Mouse (Mus musculus) cerebellum, adult (tissue): Measurements from ENCODE around the gene Rag1.
A peak's percentile ranks its signal among the peaks of the same experiment; 100 is the strongest.

ENCODE experiments used
- ATAC-seq: cut with Nextera tagmentation; 2 replicates; pipeline ENCODE4 v1.9.2; 2017; ENCODE audit warnings: mild to moderate bottlenecking, moderate library complexity, mixed read lengths; ENCODE audit not compliant: insufficient number of reproducible peaks, low FRiP score, low TSS enrichment

The Rag1 gene

DNA sequence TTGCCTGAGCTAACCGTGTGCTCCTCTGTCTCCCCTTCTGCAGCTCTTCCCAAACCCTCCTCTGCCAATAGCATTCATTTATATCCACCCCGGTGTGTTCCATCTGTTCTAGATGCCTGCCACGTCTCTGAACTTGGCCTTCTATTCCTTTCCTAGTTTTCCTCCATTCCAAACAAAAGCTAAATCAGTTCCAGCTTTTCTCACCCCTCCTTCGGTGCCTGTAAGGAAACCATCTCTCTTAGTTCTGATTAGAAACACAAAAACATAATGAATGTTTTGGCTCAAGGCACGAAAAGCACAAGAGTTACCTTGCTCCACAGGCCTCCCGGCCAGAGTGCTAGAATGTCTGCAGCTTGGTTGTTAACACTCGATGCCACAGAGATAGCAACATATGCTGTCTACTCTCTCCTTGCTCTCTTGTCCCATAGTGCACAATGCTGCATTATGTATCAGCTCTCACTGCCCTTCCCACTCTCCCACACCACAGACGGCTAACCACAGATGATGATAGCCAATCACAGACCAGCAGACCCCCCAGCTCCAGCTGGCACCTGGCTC, at the start of gene Rag1, which contains the start of gene B230118H07Rik:
Gene Rag1, minus strand, starts transcription at position 388 of the 558 bp plus-strand sequence.
Gene B230118H07Rik, minus strand, starts transcription at position 419 of the 558 bp plus-strand sequence.
- ATAC-seq, result peak; percentile 95

DNA sequence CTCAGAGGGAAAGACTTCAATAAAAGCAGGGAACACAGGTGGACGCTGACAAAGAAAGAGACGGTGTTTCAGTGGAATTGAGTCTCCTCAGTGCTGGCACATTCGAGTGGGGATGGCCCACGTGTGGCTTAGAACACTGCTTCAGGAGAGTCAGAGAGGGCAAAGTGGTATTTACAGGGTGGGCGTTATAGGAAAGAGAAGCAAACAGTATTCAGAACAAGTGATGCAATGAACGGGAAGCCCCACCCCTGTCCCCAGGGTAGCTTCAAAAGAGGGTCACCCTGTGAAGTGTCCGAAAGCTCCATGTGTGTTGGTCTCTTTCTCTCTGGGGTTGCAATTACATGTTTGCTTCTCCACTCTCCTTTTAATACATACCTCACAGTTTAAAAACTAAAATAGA, 46.3 kb upstream of the Rag1 start:
- ATAC-seq, result no peak

DNA sequence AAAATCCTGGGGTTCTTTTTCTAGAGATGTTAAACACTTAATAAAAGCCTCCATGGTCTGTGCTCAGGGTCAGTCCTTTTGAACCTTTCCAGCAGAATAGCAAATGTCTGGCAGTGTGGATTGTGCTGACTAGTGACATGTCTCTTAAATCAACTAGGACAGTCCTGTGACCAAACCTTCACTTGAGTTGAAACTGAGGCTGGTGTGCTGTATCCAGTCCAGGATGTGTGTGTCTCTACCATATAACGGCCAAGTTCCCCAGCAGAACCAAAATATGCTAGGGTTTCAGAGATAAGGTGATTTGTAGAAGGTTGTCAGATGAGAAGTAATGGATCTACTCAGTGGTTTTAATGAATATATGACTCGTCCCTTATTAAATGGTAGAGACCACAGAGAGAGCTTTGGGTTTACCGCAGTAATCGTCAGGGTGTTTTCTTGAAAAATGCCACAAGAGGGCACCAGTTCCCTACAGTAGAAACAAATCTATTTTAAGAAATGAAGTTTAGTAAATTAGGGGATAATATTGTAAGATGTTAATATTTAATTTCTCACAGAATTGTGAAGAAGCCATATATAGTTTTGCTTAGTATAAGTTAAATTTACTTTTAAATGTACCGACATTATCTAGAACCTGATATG, 44.4 kb upstream of the Rag1 start:
- no peak for ATAC-seq

DNA sequence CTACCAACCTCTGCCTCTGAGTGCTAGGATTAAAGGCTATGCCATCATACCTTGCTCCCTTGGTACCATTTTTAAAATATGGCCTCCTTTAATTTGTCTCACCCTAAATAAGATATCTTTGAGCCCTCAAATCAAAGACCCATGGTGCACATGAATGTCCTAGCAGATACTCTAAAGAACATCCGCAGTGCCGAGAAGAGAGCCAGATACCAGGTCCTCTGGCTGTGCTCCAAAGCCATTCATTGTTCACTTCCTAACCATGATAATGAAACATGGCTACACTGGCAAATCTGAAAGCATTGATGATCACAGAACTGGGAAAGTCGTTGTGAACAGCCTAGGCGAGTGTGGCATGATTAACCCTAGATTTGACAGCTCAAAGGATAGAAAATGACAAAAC, 43.7 kb upstream of the Rag1 start:
- ATAC-seq, result no peak

DNA sequence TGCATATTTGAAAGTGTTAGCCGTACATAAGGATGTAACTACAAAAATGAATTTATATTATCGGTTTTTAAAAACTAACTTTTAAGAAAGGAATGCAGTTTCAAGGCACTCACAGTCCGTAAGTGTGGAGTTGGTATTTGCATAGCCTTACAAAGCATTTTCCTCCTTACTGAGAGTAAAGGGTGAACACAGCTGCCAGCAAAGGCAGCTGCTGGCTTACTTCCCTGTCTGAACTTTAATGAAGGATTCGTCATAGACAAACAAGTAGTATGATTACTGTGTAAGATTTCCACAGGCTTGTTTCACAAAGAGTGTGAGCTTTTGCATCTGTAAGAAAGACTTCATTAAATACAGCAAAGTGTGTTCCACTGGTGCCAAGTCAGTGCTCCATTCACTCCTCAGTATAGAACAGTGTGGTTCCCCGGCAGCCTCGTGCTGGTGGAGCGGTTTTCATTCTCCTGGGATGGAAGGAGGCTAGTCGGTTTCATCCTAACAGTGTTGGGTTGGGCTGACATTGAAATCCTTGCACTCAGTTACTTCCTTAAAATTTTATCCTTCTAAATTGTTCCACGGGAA, 41.0 kb upstream of the Rag1 start:
- ATAC-seq, result no peak

DNA sequence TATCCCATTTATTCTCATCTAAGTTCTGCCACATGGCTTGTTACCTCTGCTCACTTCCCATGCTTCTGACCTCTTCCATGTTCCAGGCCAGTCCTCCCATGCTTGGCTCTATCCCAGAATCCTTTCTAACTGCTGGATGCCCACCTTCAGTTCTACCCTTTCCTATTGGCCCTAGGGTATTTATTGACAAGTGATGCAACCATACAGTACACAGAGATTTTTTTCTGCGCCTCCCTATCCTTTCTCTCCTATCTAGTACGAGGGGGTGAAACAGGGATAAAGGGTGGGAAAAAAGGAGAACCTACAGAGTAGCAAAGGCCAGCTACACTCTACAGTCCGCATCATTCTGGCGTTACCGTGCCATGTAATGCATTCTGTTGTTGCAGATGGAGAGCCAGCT, 38.7 kb upstream of the Rag1 start:
- ATAC-seq, result no peak

DNA sequence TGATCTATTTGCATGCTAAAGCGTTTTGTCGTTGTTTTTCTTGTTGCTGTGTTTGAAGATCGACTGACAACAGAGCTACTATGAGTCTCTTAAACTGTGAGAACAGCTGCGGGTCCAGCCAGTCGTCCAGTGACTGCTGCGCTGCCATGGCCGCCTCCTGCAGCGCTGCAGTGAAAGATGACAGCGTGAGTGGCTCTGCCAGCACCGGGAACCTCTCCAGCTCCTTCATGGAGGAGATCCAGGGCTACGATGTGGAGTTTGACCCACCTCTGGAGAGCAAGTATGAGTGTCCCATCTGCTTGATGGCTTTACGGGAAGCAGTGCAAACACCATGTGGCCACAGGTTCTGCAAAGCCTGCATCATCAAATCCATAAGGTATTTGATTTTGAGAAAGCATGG, 35.1 kb upstream of the Rag1 start:
- ATAC-seq, result no peak

DNA sequence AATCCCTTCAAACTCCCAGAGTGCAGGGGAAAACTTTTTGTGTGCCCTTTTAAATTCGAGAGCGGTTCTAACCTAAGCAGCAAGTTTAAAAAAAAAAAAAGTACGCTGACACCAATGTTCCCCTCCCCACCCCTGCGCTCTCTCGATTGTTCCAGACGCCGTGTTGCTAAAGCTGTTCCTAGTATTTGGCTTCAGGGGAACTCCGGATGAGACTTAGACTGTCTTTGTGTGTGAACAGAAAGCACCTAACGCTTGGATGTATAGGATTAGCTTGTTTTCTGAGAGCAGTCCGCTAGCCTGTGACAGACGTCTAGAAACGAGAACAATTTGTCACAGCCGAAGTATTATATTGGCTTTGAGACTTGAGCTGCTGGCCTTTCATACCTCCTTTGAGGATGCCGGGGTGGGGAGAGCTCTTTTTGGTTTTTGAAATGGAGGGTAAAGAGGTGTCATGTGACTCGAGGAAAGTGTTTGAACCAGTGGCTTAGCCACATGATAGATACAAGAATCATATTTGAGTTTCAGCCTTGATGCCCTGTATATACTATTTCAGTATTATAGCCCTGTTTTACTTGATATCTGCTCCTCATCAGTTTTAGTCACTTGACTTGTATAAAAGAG, 30.0 kb upstream of the Rag1 start:
- ATAC-seq, result no peak

DNA sequence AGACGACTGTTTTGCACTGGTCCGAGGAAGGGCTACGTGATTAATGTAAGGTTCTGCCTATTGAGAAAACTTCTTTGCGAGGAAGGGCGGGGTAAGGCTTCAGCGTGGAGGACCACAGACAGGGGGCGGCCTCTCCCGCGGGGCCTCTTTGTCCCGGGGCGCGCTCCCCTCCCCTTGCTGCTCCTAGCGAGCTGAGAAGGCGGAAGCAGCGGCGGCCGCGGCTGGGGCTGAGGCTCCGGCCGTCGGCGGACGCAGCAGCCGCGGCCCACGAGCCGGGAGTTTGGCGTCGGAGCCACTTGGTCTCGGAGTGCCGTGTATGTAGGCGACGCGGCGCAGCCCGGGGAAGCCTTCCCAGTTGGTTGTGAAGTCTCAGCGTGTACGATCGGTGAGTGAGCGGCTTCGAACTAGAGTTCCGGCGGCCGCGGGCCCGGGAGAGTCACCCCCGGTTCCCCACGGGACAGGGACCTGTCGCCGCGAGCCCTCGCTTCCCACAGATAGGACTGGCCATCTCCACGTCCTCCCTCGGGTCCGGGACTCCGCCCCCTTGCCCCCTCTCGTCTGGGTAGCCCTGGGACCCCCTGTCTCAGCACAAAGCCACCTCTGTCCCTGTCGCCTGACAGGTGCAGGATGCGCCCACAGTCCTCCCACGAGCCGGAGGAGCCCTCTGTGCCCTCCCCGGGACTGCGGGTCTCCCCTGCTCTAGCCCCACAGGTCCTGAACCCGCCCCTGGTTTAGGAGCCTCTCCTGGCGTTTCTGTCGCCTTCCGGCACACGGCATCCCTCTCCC, 29.1 kb upstream of the Rag1 start, which contains the start of gene Traf6:
Gene Traf6, plus strand, starts transcription at position 194 of the 786 bp plus-strand sequence.
- peak; percentile 89 for ATAC-seq

DNA sequence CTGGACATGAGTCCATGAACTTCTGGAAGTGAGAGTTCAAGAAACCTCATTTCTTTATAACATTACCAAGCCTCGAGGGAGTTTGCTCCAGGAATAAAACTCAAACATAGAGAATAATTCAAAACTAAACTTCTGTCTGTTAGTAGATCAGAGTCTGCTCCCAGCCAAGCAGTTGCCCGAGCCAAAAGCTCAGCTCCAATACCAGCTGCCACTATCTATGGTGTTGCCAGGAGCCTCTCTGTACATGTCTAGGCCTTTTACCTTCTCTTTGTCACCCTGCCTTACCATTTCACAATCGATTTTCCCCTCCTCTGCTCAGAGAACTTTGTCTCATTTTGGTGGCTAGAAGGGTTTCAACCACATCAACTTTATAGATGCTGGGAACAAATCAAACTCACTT, 24.2 kb upstream of the Rag1 start:
- no peak; the same call in 1 of the 2 replicates for ATAC-seq

DNA sequence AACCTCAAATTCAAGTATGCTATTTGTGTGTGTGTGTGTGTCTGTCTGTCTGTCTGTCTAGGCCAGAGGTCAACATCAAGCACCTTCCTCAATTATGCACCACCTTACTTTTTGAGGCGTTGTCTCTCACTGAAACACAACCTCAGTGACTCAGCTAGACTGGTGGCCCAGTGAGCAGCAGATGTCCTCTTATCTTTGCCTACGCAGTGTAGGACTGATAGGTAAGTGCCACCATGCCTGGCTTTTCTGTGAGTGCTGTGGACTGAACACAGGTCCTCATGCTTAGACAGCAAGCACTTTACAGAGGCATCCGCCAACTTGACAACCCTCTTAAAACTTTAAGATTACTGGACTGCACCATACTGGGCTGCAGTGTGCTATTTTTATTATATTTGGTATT, 19.4 kb upstream of the Rag1 start:
- ATAC-seq, result no peak

DNA sequence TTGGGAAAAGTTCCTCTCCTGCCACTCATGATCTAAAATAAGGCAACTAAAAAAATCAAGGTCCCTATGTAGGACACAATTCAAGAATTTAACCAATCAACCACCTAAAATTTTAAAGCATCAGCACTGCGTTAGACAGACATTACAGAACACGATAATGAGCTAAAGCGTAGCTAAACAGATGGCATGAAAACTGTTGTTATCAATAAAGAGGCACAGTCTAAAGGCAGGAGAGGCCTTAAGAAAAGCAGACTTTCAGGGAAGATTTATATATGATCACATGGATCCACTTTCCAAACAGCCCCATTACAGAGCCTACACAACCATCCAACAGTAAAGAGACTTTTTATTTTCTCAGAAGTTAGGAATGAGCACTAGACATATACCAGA, 16.4 kb upstream of the Rag1 start:
- ATAC-seq, result no peak

DNA sequence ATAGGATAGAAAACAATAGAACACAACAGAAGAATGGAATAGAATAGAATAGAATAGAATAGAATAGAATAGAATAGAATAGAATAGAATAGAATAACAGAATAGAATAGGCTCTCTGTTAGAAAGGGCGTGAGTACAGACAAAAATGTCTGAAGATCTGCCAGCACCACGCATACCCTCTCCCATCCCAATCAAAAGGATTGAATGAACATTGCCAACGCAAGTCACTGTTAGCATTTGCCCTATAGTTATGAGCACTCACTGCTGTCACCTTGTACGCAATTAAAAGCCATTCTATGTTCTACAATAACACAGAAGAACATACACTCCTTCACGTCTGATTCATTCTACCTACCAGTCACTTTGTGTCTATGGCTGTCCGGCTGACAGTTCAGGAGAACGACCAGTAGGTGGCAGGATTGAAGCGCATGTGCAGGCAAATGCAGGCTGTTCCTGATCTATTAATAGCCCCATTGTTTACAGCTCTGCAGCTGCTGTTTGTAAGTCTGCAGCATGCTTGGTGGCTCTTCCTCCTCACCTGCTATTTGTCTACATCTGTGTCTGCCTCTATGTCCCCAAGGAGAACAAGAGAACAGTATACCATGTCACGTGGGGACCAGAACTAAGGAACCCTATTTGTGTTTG, 15.9 kb upstream of the Rag1 start:
- ATAC-seq, result peak; percentile 93

DNA sequence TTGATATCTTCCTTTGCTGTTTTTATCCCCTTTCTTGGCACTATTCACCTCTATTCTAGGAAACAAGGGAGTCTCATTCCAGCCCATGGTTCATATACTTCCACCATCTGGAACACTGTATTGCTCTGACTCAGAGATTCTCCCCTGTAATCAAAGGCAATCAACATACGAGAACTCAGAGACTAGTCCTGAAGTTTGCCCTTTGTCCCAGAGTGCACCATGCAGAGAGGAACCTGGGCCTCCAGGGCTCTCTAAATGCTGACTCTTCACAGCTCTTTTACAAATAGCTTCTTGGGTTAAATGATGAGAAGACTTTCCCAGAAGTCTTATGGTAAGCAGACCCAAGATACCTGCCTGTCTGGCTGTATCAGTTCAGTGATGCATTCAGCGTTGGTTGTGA, 11.2 kb upstream of the Rag1 start:
- no peak for ATAC-seq

DNA sequence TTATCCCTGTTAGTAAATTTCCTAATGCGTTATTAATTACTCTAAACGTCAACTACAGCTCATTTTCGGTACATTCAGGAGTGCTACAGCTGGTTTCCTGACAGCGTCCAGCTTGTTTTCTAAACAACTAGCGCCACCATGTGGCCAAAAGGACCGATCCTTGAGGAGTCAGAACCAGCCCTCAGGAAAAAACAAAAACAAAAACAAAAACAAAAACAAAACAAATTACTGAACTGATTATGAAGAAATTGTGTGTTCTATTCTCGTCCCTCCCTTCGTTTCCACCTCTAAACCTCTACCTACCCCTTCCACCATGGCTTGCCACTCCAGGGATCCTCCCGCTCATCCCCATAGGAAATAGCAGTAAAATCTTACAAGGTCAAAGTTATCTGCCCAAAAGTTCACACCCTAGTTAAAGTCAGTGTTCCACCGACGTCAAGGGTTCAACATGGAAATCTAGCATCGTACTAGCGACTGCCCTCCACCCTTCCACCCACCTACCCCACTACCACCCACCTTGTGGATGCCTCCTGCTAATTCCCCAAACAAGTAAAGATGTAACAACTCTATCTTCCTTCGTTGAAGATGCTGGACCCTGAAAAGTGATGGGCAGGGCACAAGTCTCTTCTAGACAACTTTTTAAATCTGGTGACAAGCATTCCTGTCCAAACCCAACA, 3.8 kb upstream of the Rag1 start:
- ATAC-seq, result 0 out of 2 replicates have a peak, but pooled peaks have one; percentile 26

DNA sequence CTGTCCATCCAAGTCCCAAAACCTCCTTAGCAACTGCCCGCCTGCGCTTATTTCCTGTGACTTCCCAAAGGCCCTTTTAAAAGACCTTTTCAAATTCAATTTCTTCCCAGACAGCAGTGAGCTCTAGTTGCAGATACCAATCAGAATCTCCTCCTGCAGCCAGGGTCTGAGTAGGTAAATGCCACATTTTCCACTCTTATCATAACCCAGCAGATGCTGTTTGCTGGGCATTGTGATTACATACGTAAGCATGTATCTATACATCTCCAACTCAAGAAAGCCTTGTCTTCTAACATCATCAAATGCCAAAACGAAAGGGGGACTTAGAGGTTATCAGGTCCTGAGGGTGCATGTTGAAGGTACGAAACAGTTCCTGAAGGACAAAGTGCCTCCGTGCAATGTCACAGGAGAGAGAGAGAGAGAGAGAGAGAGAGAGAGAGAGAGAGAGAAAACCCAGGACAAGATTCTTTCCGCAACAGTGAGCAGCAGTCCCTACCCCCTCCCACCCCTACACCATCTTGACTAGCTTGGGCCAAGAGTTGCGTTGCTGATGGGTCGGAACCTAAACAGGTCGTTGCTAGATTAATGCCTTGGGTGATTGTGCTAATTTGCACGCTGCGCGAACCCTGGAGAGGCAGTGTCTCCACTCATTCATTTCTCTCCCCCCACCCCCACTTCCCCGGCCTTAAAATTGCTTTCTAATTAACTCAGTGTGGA, 3.1 kb upstream of the Rag1 start:
- ATAC-seq, result 0 out of 2 replicates have a peak, but pooled peaks have one; percentile 1

DNA sequence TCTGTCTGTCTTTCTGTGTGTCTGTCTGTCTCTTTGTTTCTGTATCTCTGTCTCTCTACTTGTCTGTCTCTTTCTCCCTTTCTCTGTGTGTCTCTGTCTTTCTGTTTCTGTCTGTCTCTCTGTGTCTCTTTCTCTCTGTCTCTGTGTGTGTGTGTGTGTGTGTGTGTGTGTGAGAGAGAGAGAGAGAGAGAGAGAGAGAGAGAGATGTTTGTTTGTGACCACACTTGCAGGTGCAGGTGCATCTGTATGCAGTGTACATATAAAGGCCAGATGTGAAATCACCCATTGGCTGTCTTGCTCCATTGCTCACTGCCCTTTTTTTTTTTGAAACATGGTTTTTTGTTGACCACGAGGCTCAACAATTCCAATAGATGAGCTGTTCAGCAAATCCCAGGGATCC, 1.1 kb upstream of the Rag1 start:
- no peak for ATAC-seq

DNA sequence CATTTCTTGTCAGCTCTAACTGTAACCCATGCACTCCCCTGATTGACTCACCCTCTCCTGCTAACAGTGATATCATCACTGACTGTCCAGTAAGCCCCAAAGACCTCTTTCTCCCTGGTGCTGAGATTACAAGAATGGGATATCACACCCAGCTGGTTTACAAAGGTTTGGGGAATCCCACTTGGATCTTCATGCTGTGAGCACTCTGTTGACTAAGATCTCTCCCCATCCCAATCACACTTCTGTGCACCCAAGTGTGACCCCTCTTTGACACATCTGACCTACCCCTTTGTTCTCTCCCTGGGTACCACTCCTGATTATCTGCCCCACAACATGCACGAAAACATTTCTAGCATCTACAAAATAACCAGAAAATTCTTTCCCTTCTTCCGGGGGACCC, 940 bp downstream of the Rag1 start:
- no peak for ATAC-seq

DNA sequence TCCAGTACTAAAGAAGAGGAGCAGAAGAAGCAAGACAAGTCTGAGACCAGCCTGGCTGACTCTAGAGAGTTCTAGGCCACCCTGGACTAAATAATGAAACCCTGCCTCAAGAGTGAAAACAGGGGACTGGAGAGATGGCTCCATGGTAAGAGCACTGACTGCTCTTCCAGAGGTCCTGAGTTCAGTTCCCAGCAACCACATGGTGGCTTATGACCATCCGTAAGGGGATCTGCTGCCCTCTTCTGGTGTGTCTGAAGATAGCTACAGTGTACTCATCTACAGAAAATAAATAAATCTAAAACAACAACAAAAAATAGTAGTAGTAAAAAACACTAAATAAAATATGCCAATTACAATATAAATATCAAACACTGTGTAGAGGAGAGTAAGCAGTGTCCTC, 3.5 kb downstream of the Rag1 start:
- no peak for ATAC-seq
